Mouse (Mus musculus) hindbrain, embryonic 15.5 days (tissue): ENCODE measurements around the gene Xkr7. TPM values are rescaled to one million over a fixed set of nuclear protein-coding genes. Genes with fewer than 3 reads are reported as not detected.

Source experiments
- ATAC-seq: fragments of 200-750 bp; cut with Nextera tagmentation; 2 replicates; pipeline ENCODE4 v1.8.0; 2017; ENCODE audit warnings: low read depth, moderate number of reproducible peaks, moderate TSS enrichment; ENCODE audit not compliant: low FRiP score
- H3K27ac ChIP-seq: fragments of 300-500 bp; sonication (generic); replicated peaks from 2 replicates; pipeline ENCODE4 v1.5.1; 2015; ENCODE audit warnings: mild to moderate bottlenecking, inconsistent platforms
- H3K27me3 ChIP-seq: fragments of 300-500 bp; sonication (generic); 2 replicates; pipeline ENCODE4 v1.6.1; 2015; ENCODE audit warnings: control low read depth, inconsistent platforms
- H3K36me3 ChIP-seq: fragments of 300-500 bp; sonication (generic); 2 replicates; pipeline ENCODE4 v1.6.1; 2015; ENCODE audit warnings: control low read depth, inconsistent platforms
- H3K4me1 ChIP-seq: fragments of 300-500 bp; sonication (generic); replicated peaks from 2 replicates; pipeline ENCODE4 v1.6.1; 2015; ENCODE audit warnings: control low read depth, inconsistent platforms
- H3K4me2 ChIP-seq: fragments of 300-500 bp; sonication (generic); 2 replicates; pipeline ENCODE4 v1.6.1; 2015; ENCODE audit warnings: moderate library complexity, mild to moderate bottlenecking, inconsistent platforms
- H3K4me3 ChIP-seq: fragments of 300-500 bp; sonication (generic); 2 replicates; pipeline ENCODE4 v1.5.1; 2015; ENCODE audit warnings: mild to moderate bottlenecking, inconsistent platforms
- H3K9ac ChIP-seq: fragments of 300-500 bp; sonication (generic); 2 replicates; pipeline ENCODE4 v1.6.1; 2015; ENCODE audit warnings: inconsistent platforms
- H3K9me3 ChIP-seq: fragments of 300-500 bp; sonication (generic); 2 replicates; pipeline ENCODE4 v1.6.1; 2016; ENCODE audit warnings: control low read depth, inconsistent platforms
- WGBS: fragments of 180-500 bp; shearing (Covaris S2); methylation state at CpG from one replicate; pipeline ENCODE4 v1.1.7; 2015; 5-methylcytosine and 5-hydroxymethylcytosine counted together
- polyA plus RNA-seq: library from polyadenylated mRNA; unstranded; fragments of >200 nt; fragmentation: Nextera tagmentation; extraction: Ambion mirVana; gene quantifications from 2 replicates; pipeline ENCODE4 v1.2.1, GENCODE M21; 2015

Xkr7 gene
- polyA plus RNA-seq, 1 experiment from 2014 or later: 2.1 TPM

GRCm38 (mm10) chr2:153060216-153060615, 28.6 kb downstream of the Xkr7 start:
- no peaks in the 10 kb centered on the region for H3K36me3 ChIP-seq
- H3K27me3 ChIP-seq: no peaks in the 10 kb centered on the region
- no peak overlapping the region for H3K4me2 ChIP-seq
- no peak overlapping the region for H3K9ac ChIP-seq
- peaks cover 5% of the 10 kb centered on the region; the same call in 1 of the 2 replicates for H3K4me1 ChIP-seq
- H3K4me3 ChIP-seq: no peak overlapping the region
- no peak overlapping the region for H3K27ac ChIP-seq
- no peak for ATAC-seq
- H3K9me3 ChIP-seq: no peaks in the 10 kb centered on the region
- 90% methylated on average over 7 of the region's 7 CpGs for WGBS

- Histone ChIP-seq H3K27ac (peak overlapping the region; percentile 37; the same call in 1 of the 2 replicates), H3K4me2 (no peak overlapping the region), H3K4me3 (no peak overlapping the region), H3K9me3 (no peaks in the 10 kb centered on the region), H3K4me1 (peaks cover 5% of the 10 kb centered on the region; the same call in 1 of the 2 replicates), H3K27me3 (0 out of 2 replicates have a peak, but pooled peaks cover 4% of the 10 kb centered on the region), H3K9ac (no peak overlapping the region), H3K36me3 (no peaks in the 10 kb centered on the region)
- ATAC-seq: no peak
- 49% methylated on average over 3 of the region's 3 CpGs for WGBS
Measured at GRCm38 (mm10) chr2:153063394-153063793, 31.7 kb downstream of the Xkr7 start.

DNA sequence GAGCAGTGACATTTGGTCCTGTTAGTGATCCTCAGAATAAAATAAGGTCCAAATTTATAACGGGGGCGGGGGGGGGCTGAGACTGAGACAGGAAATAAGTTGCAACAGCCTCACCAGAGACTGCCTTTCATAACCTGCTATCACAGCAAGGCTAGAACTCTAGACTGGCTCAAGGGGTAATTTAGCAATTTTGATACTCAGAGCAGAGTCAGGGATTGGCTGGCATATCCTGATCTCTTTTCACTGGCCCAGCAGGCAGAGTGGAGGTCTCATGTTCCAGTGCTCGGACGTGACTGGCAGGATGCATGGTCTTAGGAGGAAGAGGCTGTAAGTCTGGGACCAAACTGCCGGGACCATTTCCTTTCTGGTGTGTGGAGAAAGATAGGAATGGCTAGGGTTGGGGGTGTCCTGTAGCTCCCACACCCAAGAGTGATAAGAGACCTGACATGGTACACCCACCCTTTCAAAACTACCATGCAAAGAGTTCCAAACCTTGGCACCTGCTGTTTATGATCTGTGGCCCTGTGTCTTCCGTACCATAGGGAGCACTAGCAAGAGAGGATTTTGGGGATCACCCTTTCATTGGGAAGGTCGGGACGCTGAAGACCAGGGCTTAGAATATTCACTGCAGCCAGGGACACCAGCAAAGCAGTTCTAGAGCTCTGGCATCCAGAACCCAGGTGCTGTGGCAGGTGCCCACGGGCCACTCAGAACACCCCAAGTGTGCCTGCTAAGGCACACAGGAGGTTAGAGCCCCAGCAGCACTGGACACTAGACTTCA, 32.7 kb downstream of the Xkr7 start:
- ATAC-seq: no peak
- WGBS: 76% methylated on average over 9 of the region's 9 CpGs

DNA sequence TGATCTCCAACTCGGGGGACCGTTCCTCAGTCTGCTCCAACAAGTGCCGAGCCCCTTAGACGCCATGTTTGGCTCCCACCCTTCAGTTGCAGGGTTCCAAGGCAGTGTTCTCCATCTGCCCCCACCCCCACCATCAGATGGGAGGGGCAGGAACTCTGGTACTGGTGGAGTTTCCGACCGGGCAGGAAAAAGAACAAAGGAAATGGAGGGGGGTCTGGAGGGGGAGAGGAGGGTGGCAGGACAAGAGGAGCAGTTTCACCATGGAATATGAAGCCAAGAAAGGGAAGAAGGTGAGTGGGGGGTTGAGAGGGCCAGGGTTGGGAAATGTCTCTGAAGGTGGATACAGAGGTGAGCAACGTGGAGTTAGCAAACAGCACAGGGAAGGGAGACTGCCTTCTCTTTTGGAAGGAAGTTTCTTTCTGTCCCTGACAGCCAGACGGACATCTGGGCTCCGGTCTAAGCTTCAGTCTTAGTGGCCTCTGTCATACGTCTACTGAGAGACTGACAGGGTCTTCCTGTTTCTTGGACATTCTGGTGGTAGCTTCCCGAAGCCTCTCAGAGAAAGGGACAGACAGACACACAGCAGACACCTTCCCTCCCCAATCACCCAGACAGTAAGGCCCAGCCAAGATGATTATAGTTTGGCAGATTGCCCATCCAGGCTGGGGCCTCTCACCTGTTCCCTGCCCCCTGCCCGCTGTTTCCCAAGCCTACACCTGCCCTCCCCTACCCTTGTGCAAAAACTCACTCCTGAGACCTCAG, 34.3 kb downstream of the Xkr7 start, which contains the start of gene Ccm2l:
Gene Ccm2l, plus strand, starts transcription at position 209 of the 762 bp plus-strand sequence.
- H3K4me2 ChIP-seq: no peak within 1 kb of the TSS

More for the DNA sequence above, 32.7 kb downstream of the Xkr7 start:
- no peaks in the 10 kb centered on the region for H3K36me3 ChIP-seq
- H3K4me3 ChIP-seq: no peak overlapping the region
- H3K9ac ChIP-seq: no peak overlapping the region
- peaks cover 9% of the 10 kb centered on the region; the same call in 1 of the 2 replicates for H3K27me3 ChIP-seq
- no peak overlapping the region for H3K27ac ChIP-seq
- no peak overlapping the region for H3K4me2 ChIP-seq
- peaks cover 5% of the 10 kb centered on the region; the same call in 1 of the 2 replicates for H3K4me1 ChIP-seq
- H3K9me3 ChIP-seq: no peaks in the 10 kb centered on the region

DNA sequence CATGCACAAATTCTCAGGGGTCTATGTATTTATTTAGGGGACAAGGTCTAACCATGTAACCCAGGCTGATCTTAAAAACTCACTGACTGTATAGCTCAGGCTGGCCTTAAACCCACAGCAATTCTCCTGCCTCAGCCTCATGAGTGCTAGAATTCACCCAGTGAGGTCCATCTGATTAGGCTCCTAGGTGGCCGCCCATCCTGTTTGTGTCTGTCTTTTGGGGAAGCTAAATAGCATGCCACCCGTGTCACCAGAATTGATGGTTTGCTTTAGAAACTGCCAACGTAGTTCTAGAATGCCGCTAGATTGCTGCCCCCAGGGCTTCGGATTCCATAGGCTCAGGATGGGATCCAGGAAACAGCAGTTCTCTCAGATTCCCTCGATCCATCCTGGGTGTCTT, 35.3 kb downstream of the Xkr7 start:
- H3K27me3 ChIP-seq: peaks cover 35% of the 10 kb centered on the region
- H3K4me1 ChIP-seq: peaks cover 16% of the 10 kb centered on the region; the same call in 1 of the 2 replicates
- ATAC-seq: no peak
- no peak overlapping the region for H3K27ac ChIP-seq
- H3K4me3 ChIP-seq: no peak overlapping the region
- H3K4me2 ChIP-seq: no peak overlapping the region
- WGBS: 46% methylated on average over 6 of the region's 6 CpGs
- no peaks in the 10 kb centered on the region for H3K36me3 ChIP-seq
- no peak overlapping the region for H3K9ac ChIP-seq
- no peaks in the 10 kb centered on the region for H3K9me3 ChIP-seq

More for the DNA sequence above, 34.3 kb downstream of the Xkr7 start, which contains the start of gene Ccm2l:
- Histone ChIP-seq H3K4me1 (peaks cover 10% of the 10 kb centered on the region; the same call in 1 of the 2 replicates), H3K9ac (no peak within 1 kb of the TSS), H3K36me3 (no peaks in the 10 kb centered on the region), H3K27me3 (peaks cover 24% of the 10 kb centered on the region), H3K27ac (no peak within 1 kb of the TSS), H3K9me3 (no peaks in the 10 kb centered on the region), H3K4me3 (no peak within 1 kb of the TSS)
- WGBS: 60% methylated on average over 12 of the region's 12 CpGs
- no peak for ATAC-seq

- peaks cover 52% of the 10 kb centered on the region for H3K27me3 ChIP-seq
- no peak for ATAC-seq
Measured at GRCm38 (mm10) chr2:153070762-153071490, 39.3 kb downstream of the Xkr7 start.

DNA sequence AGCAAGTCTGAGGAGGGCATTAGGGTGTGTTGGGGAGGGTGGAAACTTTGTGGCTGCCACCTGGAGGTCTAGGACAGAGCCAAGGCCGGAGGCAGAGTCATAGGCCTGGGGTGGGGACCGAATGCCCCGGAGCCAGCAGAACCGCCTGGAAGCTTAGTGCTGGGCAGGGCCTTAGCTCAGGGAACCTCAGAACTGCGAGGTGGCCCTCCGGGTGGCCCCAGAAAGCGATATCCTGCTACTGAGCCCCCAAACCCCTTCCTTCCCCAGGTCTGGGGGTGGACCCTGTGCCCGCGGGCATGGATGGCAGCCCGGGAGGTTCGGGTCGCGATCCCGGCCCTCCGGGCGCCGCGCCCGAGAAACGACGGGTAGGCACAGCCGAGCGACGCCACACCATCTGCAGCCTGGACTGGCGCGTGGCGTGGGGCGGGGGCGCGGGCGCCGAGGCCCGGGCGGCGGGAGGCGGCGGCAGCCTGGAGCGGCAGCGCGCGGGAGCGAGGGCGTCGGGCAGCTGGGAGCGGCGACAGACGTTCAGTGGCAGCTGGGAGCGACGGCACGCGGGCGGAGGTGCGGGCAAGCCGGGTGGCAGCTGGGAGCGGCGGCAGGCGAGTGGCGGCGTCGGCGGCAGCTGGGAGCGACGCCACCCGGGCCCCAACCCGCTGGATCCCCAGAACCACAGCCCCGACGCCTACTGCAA, 40.0 kb downstream of the Xkr7 start:
- Histone ChIP-seq H3K27ac (no peak overlapping the region), H3K27me3 (peaks cover 52% of the 10 kb centered on the region), H3K4me2 (peak overlapping the region; percentile 57), H3K9me3 (no peaks in the 10 kb centered on the region), H3K4me1 (peaks cover 12% of the 10 kb centered on the region; the same call in 1 of the 2 replicates), H3K4me3 (peak overlapping the region; percentile 31), H3K9ac (peak overlapping the region; percentile 17; the same call in 1 of the 2 replicates), H3K36me3 (no peaks in the 10 kb centered on the region)
- 5% methylated on average over 64 of the region's 67 CpGs for WGBS
- ATAC-seq: no peak

More at GRCm38 (mm10) chr2:153070762-153071490, 39.3 kb downstream of the Xkr7 start:
- Histone ChIP-seq H3K4me2 (peak overlapping the region; percentile 35), H3K9ac (no peak overlapping the region), H3K36me3 (no peaks in the 10 kb centered on the region), H3K9me3 (no peaks in the 10 kb centered on the region), H3K4me1 (peaks cover 12% of the 10 kb centered on the region; the same call in 1 of the 2 replicates), H3K4me3 (peak overlapping the region; percentile 17; the same call in 1 of the 2 replicates), H3K27ac (no peak overlapping the region)
- 9% methylated on average over 23 of the region's 23 CpGs for WGBS

GRCm38 (mm10) chr2:153074651-153075050, 43.0 kb downstream of the Xkr7 start:
- Histone ChIP-seq H3K36me3 (no peaks in the 10 kb centered on the region), H3K9me3 (no peaks in the 10 kb centered on the region), H3K27ac (no peak overlapping the region), H3K27me3 (peaks cover 41% of the 10 kb centered on the region), H3K4me3 (no peak overlapping the region), H3K9ac (no peak overlapping the region), H3K4me2 (no peak overlapping the region), H3K4me1 (peaks cover 12% of the 10 kb centered on the region; the same call in 1 of the 2 replicates)
- 87% methylated on average over 10 of the region's 10 CpGs for WGBS
- ATAC-seq: no peak

- Histone ChIP-seq H3K27me3 (peaks cover 28% of the 10 kb centered on the region), H3K4me1 (peaks cover 8% of the 10 kb centered on the region; the same call in 1 of the 2 replicates), H3K4me3 (no peak overlapping the region), H3K27ac (no peak overlapping the region), H3K9ac (no peak overlapping the region), H3K36me3 (no peaks in the 10 kb centered on the region), H3K4me2 (no peak overlapping the region), H3K9me3 (no peaks in the 10 kb centered on the region)
- ATAC-seq: no peak
- 55% methylated on average over 2 of the region's 2 CpGs for WGBS
Measured at GRCm38 (mm10) chr2:153075961-153076360, 44.3 kb downstream of the Xkr7 start.

DNA sequence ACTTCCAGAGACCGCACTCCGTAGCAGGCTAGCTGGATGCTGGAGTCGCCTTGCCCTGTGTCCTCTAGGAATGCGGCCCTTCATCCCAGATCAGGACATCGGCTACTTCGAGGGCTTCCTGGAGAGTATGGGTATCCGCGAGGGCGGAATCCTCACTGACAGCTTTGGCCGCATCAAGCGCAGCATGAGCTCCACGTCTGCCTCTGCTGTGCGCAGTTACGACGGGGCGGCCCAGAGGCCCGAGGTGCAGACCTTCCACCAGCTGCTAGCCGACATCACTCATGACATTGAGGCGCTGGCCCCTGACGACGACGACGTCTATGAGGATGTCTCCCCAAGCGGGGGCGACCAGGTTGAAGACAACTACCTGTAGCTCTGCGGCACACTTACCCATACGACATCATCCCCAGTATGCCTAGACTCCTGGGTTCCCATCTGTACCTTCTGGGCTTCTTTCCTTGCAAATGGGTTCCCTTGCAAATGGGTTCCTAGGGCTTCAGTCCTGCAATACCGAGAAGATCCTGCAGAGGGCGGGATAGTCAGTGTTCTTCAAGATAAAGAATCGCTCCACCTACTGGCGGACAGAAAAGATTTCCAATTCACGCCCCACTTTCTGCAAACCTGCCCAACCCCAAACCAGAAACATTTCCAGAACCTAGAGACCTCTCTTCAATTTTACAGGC, 49.3 kb downstream of the Xkr7 start:
- WGBS: 34% methylated on average over 32 of the region's 32 CpGs
- Histone ChIP-seq H3K9ac (no peak overlapping the region), H3K9me3 (no peaks in the 10 kb centered on the region), H3K36me3 (no peaks in the 10 kb centered on the region), H3K4me1 (no peaks in the 10 kb centered on the region), H3K27me3 (no peaks in the 10 kb centered on the region), H3K4me2 (no peak overlapping the region), H3K27ac (no peak overlapping the region), H3K4me3 (no peak overlapping the region)
- ATAC-seq: no peak
